Mouse (Mus musculus): ENCODE measurements at regions not wholly inside any gene's neighbourhood (a gene's known extent, or its start where the extent isn't known, plus 50 kb on each side); places are given as distances from the start of the nearest gene placed in this dataset.
"Not testable (repeated sequence)": the region's sequence is repeated elsewhere in the genome, so short reads cannot be mapped to it uniquely, and the experiment has no call there.

GRCm38 (mm10) chrX:94480748-94481147 is 61.2 kb downstream of the Maged1 start:
- DNase-seq (ENCODE audit: low spot score) (peak; percentile 3), ATAC-seq (replicated peaks; ENCODE audit: low FRiP score, low read depth) (no peak)
- Histone ChIP-seq H3K27ac (no peak overlapping the region), H3K4me3 (replicated peaks; ENCODE audit: low read depth, low read length) (no peak overlapping the region), H3K36me3 (ENCODE audit: insufficient read depth, low read length) (no peaks in the 10 kb centered on the region), H3K4me1 (replicated peaks; ENCODE audit: insufficient read depth, low read length) (no peaks in the 10 kb centered on the region), H3K27me3 (ENCODE audit: insufficient read depth, low read length) (no peaks in the 10 kb centered on the region), H3K9me3 (replicated peaks; ENCODE audit: low read length) (no peaks in the 10 kb centered on the region), H3K9ac (ENCODE audit: low read depth, low read length) (no peak overlapping the region), H3K4me2 (ENCODE audit: low read length) (no peak overlapping the region)
- 64% methylated on average over 1 of the region's 1 CpGs for WGBS
- TF ChIP-seq CTCF (IDR thresholded peaks at IDR 0.05; ENCODE audit: low read depth): peak; percentile 47; the same call in 1 of the 2 replicates

DNA sequence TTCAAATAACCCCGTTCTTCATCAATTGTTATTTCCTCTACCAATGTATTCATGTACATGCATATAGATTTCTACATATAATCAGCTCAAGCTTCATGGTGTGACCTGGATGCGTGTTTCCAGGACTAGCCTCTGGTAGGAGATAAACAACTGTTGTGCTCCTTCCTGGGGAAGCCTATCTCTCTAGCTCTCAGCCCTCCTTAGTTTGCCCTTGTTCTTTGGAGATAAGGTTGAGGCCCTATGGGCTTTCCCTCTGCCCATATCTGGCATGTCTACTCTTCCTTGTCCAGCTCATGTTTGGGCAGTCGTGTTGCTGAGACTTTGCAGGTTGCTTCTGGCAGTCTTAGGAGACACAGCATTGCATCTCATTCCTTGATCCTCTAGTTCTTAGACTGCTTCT is 74.3 kb downstream of the Maged1 start:
- not testable (repeated sequence) for DNase-seq (ENCODE audit: low spot score); ATAC-seq (replicated peaks; ENCODE audit: low FRiP score, low read depth); H3K27ac ChIP-seq; H3K4me3 ChIP-seq (replicated peaks; ENCODE audit: low read depth, low read length); H3K36me3 ChIP-seq (ENCODE audit: insufficient read depth, low read length); H3K4me2 ChIP-seq (ENCODE audit: low read length); H3K27me3 ChIP-seq (ENCODE audit: insufficient read depth, low read length); H3K9ac ChIP-seq (ENCODE audit: low read depth, low read length); H3K4me1 ChIP-seq (replicated peaks; ENCODE audit: insufficient read depth, low read length); H3K9me3 ChIP-seq (replicated peaks; ENCODE audit: low read length)
- WGBS: no CpG with 5 or more reads among the region's 3 CpGs

Data from kidney, postnatal 0 days (tissue).